Mouse (Mus musculus): ENCODE data around the gene Sbf2. TPM values are rescaled to one million over a fixed set of nuclear protein-coding genes. Genes with fewer than 3 reads are reported as not detected.

The Sbf2 gene
- 31.4 and 34.8 TPM in 2 replicates for polyA plus RNA-seq (2016; fragmentation: Nextera tagmentation; extraction: Ambion mirVana)

- peak within 1 kb of the TSS; percentile 99 for H3K27ac ChIP-seq
- peaks cover 19% of the 10 kb centered on the region for H3K27me3 ChIP-seq (ENCODE audit: insufficient read depth, poor library complexity, severe bottlenecking)
- H3K36me3 ChIP-seq = no peaks in the 10 kb centered on the region
- under 1% methylated on average over 126 of the region's 127 CpGs for WGBS
- H3K4me3 ChIP-seq = peak within 1 kb of the TSS; percentile 91
- H3K9me3 ChIP-seq = no peaks in the 10 kb centered on the region
- peaks cover 18% of the 10 kb centered on the region for H3K4me1 ChIP-seq (replicated peaks)
- DNase-seq (ENCODE audit: low spot score) = peak; percentile 93
Observed at GRCm38 (mm10) chr7:110614133-110615063, at the start of gene Sbf2. Gene Sbf2 (minus strand): TSS chr7:110614922.

DNA sequence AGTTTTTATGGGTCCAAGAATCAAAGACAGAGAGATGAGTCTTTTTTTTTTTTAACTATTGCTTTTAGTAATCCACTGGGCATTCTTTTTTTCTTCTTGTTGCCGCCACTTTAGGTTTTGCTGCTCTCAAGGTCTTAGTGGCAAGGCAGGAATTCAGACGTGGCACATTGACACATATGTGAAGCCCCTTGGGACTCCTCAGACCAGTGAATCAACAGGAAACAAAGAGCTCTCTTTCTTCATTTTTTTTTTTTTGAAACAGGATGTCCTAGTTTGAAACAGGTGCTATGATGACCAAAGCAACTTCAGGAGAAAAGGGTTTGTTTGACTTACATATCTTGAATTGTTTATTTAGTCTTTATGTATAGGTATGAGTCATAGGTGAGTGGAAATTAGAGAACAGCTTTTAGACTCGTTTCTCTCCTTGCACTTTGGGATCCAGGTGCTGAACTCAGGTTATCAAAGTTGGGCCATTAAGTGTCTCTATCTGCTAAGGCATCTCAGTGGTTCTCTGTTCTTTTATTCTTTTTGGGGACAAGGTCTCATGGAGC, 43.7 kb upstream of the Sbf2 start:
- Histone ChIP-seq H3K4me3 (no peak overlapping the region), H3K4me1 (replicated peaks) (no peaks in the 10 kb centered on the region), H3K9me3 (no peaks in the 10 kb centered on the region), H3K27ac (no peak overlapping the region), H3K36me3 (no peaks in the 10 kb centered on the region), H3K27me3 (ENCODE audit: insufficient read depth, poor library complexity, severe bottlenecking) (no peaks in the 10 kb centered on the region)
- WGBS = 66% methylated on average over 3 of the region's 3 CpGs
- no peak for DNase-seq (ENCODE audit: low spot score)

DNA sequence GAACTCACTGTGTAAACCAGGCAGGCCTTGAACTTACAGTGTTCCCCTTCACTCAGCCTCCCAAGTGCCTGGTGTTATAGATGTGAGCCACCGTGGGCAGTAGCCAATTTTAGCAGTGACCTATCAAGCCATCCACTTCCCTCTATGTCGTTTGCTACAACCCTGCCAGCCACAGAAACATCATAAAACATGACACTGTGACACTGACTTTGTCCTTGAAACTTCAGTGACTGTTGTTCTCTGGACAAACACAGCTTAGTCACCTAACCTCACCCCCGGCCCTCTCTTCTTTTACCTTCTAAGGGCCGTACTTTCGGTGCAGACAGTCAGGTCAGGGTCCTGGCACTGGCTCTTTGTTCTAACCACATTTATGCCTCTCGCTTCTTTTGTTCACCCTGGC, 41.2 kb upstream of the Sbf2 start:
- no peaks in the 10 kb centered on the region for H3K9me3 ChIP-seq
- no peak overlapping the region for H3K4me3 ChIP-seq
- H3K4me1 ChIP-seq (replicated peaks) = no peaks in the 10 kb centered on the region
- DNase-seq (ENCODE audit: low spot score) = no peak
- 74% methylated on average over 6 of the region's 6 CpGs for WGBS
- no peak overlapping the region for H3K27ac ChIP-seq
- H3K27me3 ChIP-seq (ENCODE audit: insufficient read depth, poor library complexity, severe bottlenecking) = no peaks in the 10 kb centered on the region
- H3K36me3 ChIP-seq = no peaks in the 10 kb centered on the region

GRCm38 (mm10) chr7:110655230-110655629, 40.5 kb upstream of the Sbf2 start:
- Histone ChIP-seq H3K4me3 (no peak overlapping the region), H3K27ac (no peak overlapping the region), H3K4me1 (replicated peaks) (no peaks in the 10 kb centered on the region), H3K36me3 (no peaks in the 10 kb centered on the region), H3K9me3 (no peaks in the 10 kb centered on the region), H3K27me3 (ENCODE audit: insufficient read depth, poor library complexity, severe bottlenecking) (no peaks in the 10 kb centered on the region)
- 78% methylated on average over 3 of the region's 3 CpGs for WGBS
- no peak for DNase-seq (ENCODE audit: low spot score)

DNA sequence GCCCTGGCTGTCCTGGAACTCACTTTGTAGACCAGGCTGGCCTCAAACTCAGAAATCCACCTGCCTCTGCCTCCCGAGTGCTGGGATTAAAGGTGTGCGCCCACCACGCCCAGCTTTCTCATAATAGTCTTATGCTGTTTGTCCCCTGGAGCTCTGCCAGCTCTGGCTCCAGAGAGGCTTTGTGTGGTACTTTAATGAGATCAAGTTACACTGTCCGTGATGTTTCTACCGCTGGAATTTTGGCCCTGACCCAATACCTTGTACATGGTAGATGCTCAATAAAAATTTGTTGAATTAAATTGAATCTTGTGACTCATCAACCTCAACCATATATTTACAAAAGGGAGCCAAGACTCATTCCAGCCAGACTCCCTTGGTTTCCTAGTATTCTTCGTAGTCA, 36.4 kb upstream of the Sbf2 start:
- WGBS = 86% methylated on average over 6 of the region's 6 CpGs
- DNase-seq (ENCODE audit: low spot score) = no peak
- no peak overlapping the region for H3K27ac ChIP-seq

GRCm38 (mm10) chr7:110650491-110650890, 35.8 kb upstream of the Sbf2 start:
- WGBS = 90% methylated on average over 4 of the region's 4 CpGs
- H3K4me3 ChIP-seq = no peak overlapping the region
- H3K4me1 ChIP-seq (replicated peaks) = no peaks in the 10 kb centered on the region

More for the DNA sequence above, 36.4 kb upstream of the Sbf2 start:
- Histone ChIP-seq H3K4me3 (no peak overlapping the region), H3K4me1 (replicated peaks) (no peaks in the 10 kb centered on the region), H3K36me3 (no peaks in the 10 kb centered on the region), H3K9me3 (peaks cover 5% of the 10 kb centered on the region; the same call in 1 of the 2 replicates), H3K27me3 (ENCODE audit: insufficient read depth, poor library complexity, severe bottlenecking) (no peaks in the 10 kb centered on the region)

DNA sequence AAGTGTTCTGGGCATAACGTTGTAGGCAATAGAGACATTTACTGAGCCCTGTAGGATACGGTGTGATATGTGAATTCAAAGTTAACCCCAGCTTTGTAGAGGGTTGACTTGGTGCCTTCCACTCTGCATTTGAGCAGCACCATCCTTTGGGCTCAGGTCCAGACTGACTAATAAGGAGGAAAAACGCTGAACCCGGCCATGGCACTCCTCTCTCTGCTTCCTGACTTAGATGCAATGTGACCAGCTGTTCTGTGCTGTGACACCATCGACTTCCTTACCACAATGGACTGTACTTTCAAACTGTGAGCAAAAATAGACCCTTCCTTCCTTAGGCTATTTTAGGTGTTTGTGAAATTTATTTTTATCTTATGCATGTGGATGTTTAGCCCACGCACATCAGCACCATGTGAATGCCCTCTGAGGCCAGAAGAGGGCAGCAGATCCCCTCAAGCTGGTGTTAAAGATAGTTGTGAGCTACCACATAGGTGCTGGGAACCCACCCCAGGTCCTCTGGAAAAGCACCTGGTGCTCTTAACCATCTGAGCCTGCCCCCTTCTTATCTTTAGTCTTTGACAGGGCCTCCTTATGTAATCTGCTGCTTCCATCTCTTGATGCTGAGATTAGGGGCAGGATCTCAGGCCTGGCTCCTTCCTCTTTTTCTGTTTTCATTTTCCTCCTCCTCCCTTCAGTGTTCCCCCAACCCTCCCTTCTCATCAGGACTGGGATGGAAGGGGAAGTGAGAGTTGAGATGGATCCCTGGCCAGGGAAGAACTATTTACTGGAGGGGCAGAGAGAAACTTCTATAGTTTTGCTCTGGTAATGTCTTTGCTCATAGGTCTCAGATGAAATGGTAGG, 34.6 kb upstream of the Sbf2 start:
- DNase-seq (ENCODE audit: low spot score) = no peak
- Histone ChIP-seq H3K4me3 (no peak overlapping the region), H3K27ac (no peak overlapping the region), H3K36me3 (no peaks in the 10 kb centered on the region), H3K27me3 (ENCODE audit: insufficient read depth, poor library complexity, severe bottlenecking) (no peaks in the 10 kb centered on the region), H3K9me3 (peaks cover 5% of the 10 kb centered on the region; the same call in 1 of the 2 replicates), H3K4me1 (replicated peaks) (peaks cover 5% of the 10 kb centered on the region)
- WGBS = 91% methylated on average over 6 of the region's 6 CpGs

More at GRCm38 (mm10) chr7:110650491-110650890, 35.8 kb upstream of the Sbf2 start:
- no peak for DNase-seq (ENCODE audit: low spot score)
- Histone ChIP-seq H3K36me3 (no peaks in the 10 kb centered on the region), H3K27ac (no peak overlapping the region), H3K27me3 (ENCODE audit: insufficient read depth, poor library complexity, severe bottlenecking) (no peaks in the 10 kb centered on the region), H3K9me3 (peaks cover 5% of the 10 kb centered on the region; the same call in 1 of the 2 replicates)

DNA sequence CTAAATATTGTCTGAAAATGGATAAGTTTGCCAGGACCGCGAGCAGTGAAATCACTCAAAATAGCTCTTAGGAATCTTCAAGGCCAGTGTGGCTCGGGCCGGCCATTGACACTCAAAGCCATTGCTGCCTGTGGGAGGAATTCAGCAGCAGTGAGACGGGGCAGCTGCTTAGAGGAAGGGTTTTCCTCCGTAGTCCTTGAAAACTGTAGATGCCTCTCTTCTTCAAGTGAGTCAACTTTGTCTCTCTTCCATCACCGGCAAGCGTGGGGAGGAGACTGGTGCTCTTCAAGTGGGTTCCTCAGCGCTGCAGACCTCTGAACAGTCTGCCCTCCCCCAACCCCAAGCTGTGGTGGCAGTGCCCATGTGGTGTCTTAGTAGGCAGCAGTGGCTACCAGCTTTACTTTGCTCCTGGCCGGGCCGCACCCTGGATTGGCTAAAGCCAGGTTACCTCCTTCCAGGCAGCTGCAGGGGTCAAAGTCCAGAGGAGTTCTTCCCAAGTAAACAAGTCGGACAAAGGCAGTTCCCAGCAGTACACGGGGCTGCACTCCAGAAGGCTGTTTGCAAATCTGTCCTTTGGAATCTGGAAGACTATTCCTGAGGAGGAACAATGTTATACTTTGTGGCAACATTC, 33.8 kb upstream of the Sbf2 start:
- H3K4me3 ChIP-seq = no peak overlapping the region
- WGBS = 84% methylated on average over 13 of the region's 13 CpGs
- DNase-seq (ENCODE audit: low spot score) = no peak
- peaks cover 5% of the 10 kb centered on the region for H3K4me1 ChIP-seq (replicated peaks)
- H3K36me3 ChIP-seq = no peaks in the 10 kb centered on the region
- H3K27me3 ChIP-seq (ENCODE audit: insufficient read depth, poor library complexity, severe bottlenecking) = no peaks in the 10 kb centered on the region
- no peak overlapping the region for H3K27ac ChIP-seq
- H3K9me3 ChIP-seq = peaks cover 5% of the 10 kb centered on the region; the same call in 1 of the 2 replicates

GRCm38 (mm10) chr7:110647559-110648454, 33.1 kb upstream of the Sbf2 start:
- H3K27me3 ChIP-seq (ENCODE audit: insufficient read depth, poor library complexity, severe bottlenecking) = no peaks in the 10 kb centered on the region
- WGBS = 87% methylated on average over 15 of the region's 15 CpGs
- no peak overlapping the region for H3K27ac ChIP-seq
- no peak overlapping the region for H3K4me3 ChIP-seq
- no peaks in the 10 kb centered on the region for H3K36me3 ChIP-seq
- peaks cover 5% of the 10 kb centered on the region for H3K4me1 ChIP-seq (replicated peaks)
- peaks cover 5% of the 10 kb centered on the region; the same call in 1 of the 2 replicates for H3K9me3 ChIP-seq
- no peak for DNase-seq (ENCODE audit: low spot score)

DNA sequence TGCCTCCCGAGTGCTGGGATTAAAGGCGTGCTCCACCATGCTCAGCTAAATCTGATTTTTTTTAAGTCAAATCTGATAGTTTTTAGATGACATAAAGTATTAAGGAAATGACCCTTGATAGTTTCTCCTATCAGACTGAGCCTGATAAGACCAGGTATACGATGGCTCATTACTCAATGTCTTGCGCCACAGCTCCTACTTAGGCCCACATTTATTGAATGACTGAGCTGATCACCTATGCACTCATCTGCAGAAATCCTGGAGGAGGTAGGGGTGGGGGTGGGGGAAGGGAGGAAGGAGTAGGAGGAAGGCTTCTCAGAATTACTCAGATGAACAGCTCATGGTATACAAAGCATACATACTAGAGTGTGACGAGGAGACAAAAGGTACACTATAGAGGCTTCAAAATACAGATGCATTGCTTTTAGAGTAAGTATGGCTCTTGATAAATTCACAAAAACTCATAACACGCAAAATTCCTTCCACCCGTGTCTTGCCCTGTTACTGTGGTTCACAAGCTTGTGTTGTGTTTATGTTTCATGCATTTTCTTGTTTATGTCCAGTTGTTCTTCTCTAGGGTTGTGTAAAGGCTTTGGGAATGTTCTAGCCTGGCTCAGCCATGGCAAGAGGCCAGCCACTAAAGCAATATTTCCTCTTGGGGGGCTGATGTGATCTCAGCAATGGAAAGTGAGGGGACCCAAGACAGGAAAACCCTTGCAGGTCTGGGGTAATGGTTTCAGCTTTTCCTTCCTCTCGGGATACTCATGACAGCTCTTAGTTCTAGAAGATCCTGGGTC, 32.1 kb upstream of the Sbf2 start:
- no peaks in the 10 kb centered on the region for H3K36me3 ChIP-seq
- WGBS = 93% methylated on average over 8 of the region's 8 CpGs
- H3K4me1 ChIP-seq (replicated peaks) = peaks cover 5% of the 10 kb centered on the region
- no peaks in the 10 kb centered on the region for H3K27me3 ChIP-seq (ENCODE audit: insufficient read depth, poor library complexity, severe bottlenecking)
- H3K27ac ChIP-seq = no peak overlapping the region
- DNase-seq (ENCODE audit: low spot score) = no peak
- H3K9me3 ChIP-seq = peaks cover 5% of the 10 kb centered on the region; the same call in 1 of the 2 replicates
- no peak overlapping the region for H3K4me3 ChIP-seq

DNA sequence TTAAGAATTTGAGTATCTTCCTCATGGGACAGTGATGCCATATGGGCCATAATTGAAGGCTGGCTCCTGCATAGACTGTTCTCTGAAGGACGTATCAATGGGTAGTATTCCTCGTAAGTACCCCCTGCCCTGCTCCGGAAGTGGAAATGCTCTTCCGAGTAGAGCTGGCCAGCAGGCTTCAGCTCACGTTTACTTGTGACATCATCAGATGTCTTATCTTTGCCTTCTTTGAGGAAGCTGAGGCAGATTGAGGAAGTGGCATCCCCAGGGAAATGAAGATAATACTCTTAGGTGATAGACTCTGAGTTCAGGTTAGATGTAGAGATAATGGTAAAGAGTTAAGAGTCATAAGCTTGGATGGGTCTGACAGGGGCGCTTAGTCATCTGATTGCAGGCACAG, 31.1 kb upstream of the Sbf2 start:
- 85% methylated on average over 6 of the region's 6 CpGs for WGBS
- H3K4me1 ChIP-seq (replicated peaks) = peaks cover 5% of the 10 kb centered on the region
- DNase-seq (ENCODE audit: low spot score) = no peak

More for the DNA sequence above, 31.1 kb upstream of the Sbf2 start:
- peaks cover 5% of the 10 kb centered on the region; the same call in 1 of the 2 replicates for H3K9me3 ChIP-seq
- no peaks in the 10 kb centered on the region for H3K27me3 ChIP-seq (ENCODE audit: insufficient read depth, poor library complexity, severe bottlenecking)
- H3K27ac ChIP-seq = no peak overlapping the region
- H3K36me3 ChIP-seq = no peaks in the 10 kb centered on the region
- H3K4me3 ChIP-seq = no peak overlapping the region
